Mouse (Mus musculus) MN1 (cell line): Measurements from ENCODE around the gene Rpl9-ps6.
"Not testable (repeated sequence)": the region's sequence is repeated elsewhere in the genome, so short reads cannot be mapped to it uniquely, and the experiment has no call there.

Experiments used
- DNase-seq: peaks from one replicate; pipeline ENCODE4 v3.0.0-alpha.2; 2016; ENCODE audit warnings: low spot score

Rpl9-ps6 gene

GRCm38 (mm10) chr19:32481511-32481910, 15.1 kb upstream of the Rpl9-ps6 start:
- no peak for DNase-seq

GRCm38 (mm10) chr19:32480791-32481442, 14.5 kb upstream of the Rpl9-ps6 start:
- no peak for DNase-seq

- no peak for DNase-seq
Measured at GRCm38 (mm10) chr19:32480255-32480654, 13.9 kb upstream of the Rpl9-ps6 start.

GRCm38 (mm10) chr19:32476712-32477052, 10.3 kb upstream of the Rpl9-ps6 start:
- no peak for DNase-seq

- no peak for DNase-seq
Measured at GRCm38 (mm10) chr19:32476016-32476711, 9.8 kb upstream of the Rpl9-ps6 start.

- no peak for DNase-seq
Measured at GRCm38 (mm10) chr19:32470570-32471263, 4.3 kb upstream of the Rpl9-ps6 start.

- peak; percentile 72 for DNase-seq
Measured at GRCm38 (mm10) chr19:32470059-32470497, 3.7 kb upstream of the Rpl9-ps6 start.

GRCm38 (mm10) chr19:32467325-32467724, 947 bp upstream of the Rpl9-ps6 start:
- no peak for DNase-seq

GRCm38 (mm10) chr19:32465228-32465627, 1.1 kb downstream of the Rpl9-ps6 start:
- no peak for DNase-seq

- no peak for DNase-seq
Measured at GRCm38 (mm10) chr19:32463037-32463436, 3.3 kb downstream of the Rpl9-ps6 start.

GRCm38 (mm10) chr19:32457631-32458030, 8.7 kb downstream of the Rpl9-ps6 start:
- DNase-seq: not testable (repeated sequence)

GRCm38 (mm10) chr19:32456744-32457143, 9.6 kb downstream of the Rpl9-ps6 start:
- no peak for DNase-seq

- DNase-seq: no peak
Measured at GRCm38 (mm10) chr19:32452231-32452630, 14.1 kb downstream of the Rpl9-ps6 start.

GRCm38 (mm10) chr19:32448931-32449330, 17.4 kb downstream of the Rpl9-ps6 start:
- no peak for DNase-seq

- DNase-seq: no peak
Measured at GRCm38 (mm10) chr19:32441568-32441967, 24.8 kb downstream of the Rpl9-ps6 start.

- DNase-seq: no peak
Measured at GRCm38 (mm10) chr19:32439356-32439755, 27.0 kb downstream of the Rpl9-ps6 start.

- no peak for DNase-seq
Measured at GRCm38 (mm10) chr19:32425856-32426255, 40.5 kb downstream of the Rpl9-ps6 start.

GRCm38 (mm10) chr19:32424706-32425105, 41.7 kb downstream of the Rpl9-ps6 start:
- DNase-seq: peak; percentile 48

GRCm38 (mm10) chr19:32419069-32419468, 47.3 kb downstream of the Rpl9-ps6 start:
- peak; percentile 15 for DNase-seq

GRCm38 (mm10) chr19:32416692-32417317, 49.6 kb downstream of the Rpl9-ps6 start:
- DNase-seq: peak; percentile 80
